ENCODE assay signal across 8 mouse cellular contexts in genomic region chr8:119862749-119863148, GRCm38 (mm10). TPM values are rescaled to one million over a fixed set of nuclear protein-coding genes. Genes with fewer than 3 reads are reported as not detected.
DNase-seq lines count a peak whose midpoint lies in the region; ATAC-seq and TF ChIP-seq lines count a peak whose summit lies in the region.

No protein-coding gene starts in this region.

- DNase-seq in left cerebral cortex, adult 2 months (ENCODE audit: extremely low spot score in 1 of 2, low spot score in 2 of 2) = no peak
- no peak for DNase-seq in left cerebral cortex, adult 8-10 months (ENCODE audit: low spot score in 2 of 2)
- DNase-seq in intestine, embryonic 14.5 days (ENCODE audit: low spot score) = no peak
- no peak for DNase-seq in adrenal gland, adult (ENCODE audit: inconsistent age in 2 of 2, low spot score in 1 of 2)
- DNase-seq in urinary bladder, adult 2 months (ENCODE audit: low spot score) = no peak
- DNase-seq in right cerebral cortex, postnatal 36 days (ENCODE audit: low spot score in 2 of 2) = no peak

- peak overlapping the region; percentile 93 for H3K4me2 ChIP-seq in intestine, embryonic 14.5 days (ENCODE audit: low read length)
- peak overlapping the region; percentile 74 for H3K4me2 ChIP-seq in neural tube, embryonic 13.5 days

- no peak for TF ChIP-seq POLR2A in cortical plate, adult 2 months (IDR thresholded peaks at IDR 0.05; ENCODE audit: extremely low read depth, insufficient read depth, low read length)

- peaks cover 2% of the 10 kb centered on the region; the same call in 1 of the 2 replicates for H3K4me1 ChIP-seq in cortical plate, adult 2 months (ENCODE audit: control insufficient read depth, insufficient read depth, low read length)
- peaks cover 9% of the 10 kb centered on the region for H3K4me1 ChIP-seq in intestine, embryonic 14.5 days (replicated peaks; ENCODE audit: control insufficient read depth, insufficient read depth, low read length)
- H3K4me1 ChIP-seq in neural tube, embryonic 13.5 days (replicated peaks) = peaks cover 15% of the 10 kb centered on the region

- H3K4me3 ChIP-seq in left cerebral cortex, adult 2 months = peak overlapping the region; percentile 97
- peak overlapping the region; percentile 81 for H3K4me3 ChIP-seq in cortical plate, adult 2 months (ENCODE audit: insufficient read depth, low read length)
- peak overlapping the region; percentile 74 for H3K4me3 ChIP-seq in intestine, embryonic 14.5 days (ENCODE audit: low read depth, low read length)
- peak overlapping the region; percentile 71 for H3K4me3 ChIP-seq in neural tube, embryonic 13.5 days

- intact Hi-C loops in left cerebral cortex, adult 2 months (cut with DNase I) = loop anchor here (2.0 kb wide), 1 partner anchor 64 kb away; no protein-coding TSS in a partner anchor

- H3K27ac ChIP-seq in left cerebral cortex, adult 2 months = peak overlapping the region; percentile 77; the same call in 1 of the 2 replicates
- no peak overlapping the region for H3K27ac ChIP-seq in cortical plate, adult 2 months (ENCODE audit: insufficient read depth, low read length)
- no peak overlapping the region for H3K27ac ChIP-seq in intestine, embryonic 14.5 days (ENCODE audit: low read depth)
- no peak overlapping the region for H3K27ac ChIP-seq in neural tube, embryonic 13.5 days (replicated peaks)

- WGBS in intestine, embryonic 14.5 days = 15% methylated on average over 6 of the region's 6 CpGs
- WGBS in neural tube, embryonic 13.5 days = 13% methylated on average over 6 of the region's 6 CpGs

- TF ChIP-seq CTCF in left cerebral cortex, adult 2 months (IDR thresholded peaks at IDR 0.05) = no peak
- TF ChIP-seq CTCF in cortical plate, adult 2 months (IDR thresholded peaks at IDR 0.05; ENCODE audit: extremely low read depth, insufficient read depth, low read length) = no peak

- H3K36me3 ChIP-seq in intestine, embryonic 14.5 days (ENCODE audit: control insufficient read depth, insufficient read depth, low read length) = peaks cover 7% of the 10 kb centered on the region; the same call in 1 of the 2 replicates
- no peaks in the 10 kb centered on the region for H3K36me3 ChIP-seq in neural tube, embryonic 13.5 days

- H3K27me3 ChIP-seq in intestine, embryonic 14.5 days (replicated peaks; ENCODE audit: control insufficient read depth, insufficient read depth, low read length) = no peaks in the 10 kb centered on the region
- peaks cover 10% of the 10 kb centered on the region; the same call in 1 of the 2 replicates for H3K27me3 ChIP-seq in neural tube, embryonic 13.5 days

- peak overlapping the region; percentile 73 for H3K9ac ChIP-seq in intestine, embryonic 14.5 days (ENCODE audit: low read length)
- H3K9ac ChIP-seq in neural tube, embryonic 13.5 days = peak overlapping the region; percentile 85

- no peak; the same call in 1 of the 2 replicates for ATAC-seq in intestine, embryonic 14.5 days (replicated peaks; ENCODE audit: low FRiP score, low TSS enrichment, low read depth)
- ATAC-seq in neural tube, embryonic 13.5 days (ENCODE audit: low read depth) = no peak

- no peaks in the 10 kb centered on the region for H3K9me3 ChIP-seq in intestine, embryonic 14.5 days (ENCODE audit: control insufficient read depth, low read length)
- no peaks in the 10 kb centered on the region for H3K9me3 ChIP-seq in neural tube, embryonic 13.5 days

RNA-seq across cellular contexts. Expression of gene Klhl36, which starts 0.7 kb away (rescaled TPM):
- total RNA-seq in left cerebral cortex, adult 2 months (2021) = 1 to 10 TPM; 7.2 to 8.9 TPM
- total RNA-seq in left cerebral cortex, adult 8-10 months (2022) = 1 to 10 TPM; 7.4 to 8.6 (median 8.4) TPM
- polyA plus RNA-seq in cortical plate, adult 2 months (2012; rRNA removed) = 7.4 and 8.7 TPM in 2 replicates
- polyA plus RNA-seq in intestine, embryonic 14.5 days (2014; fragmentation: Nextera tagmentation; extraction: Ambion mirVana) = 12.9 and 14.0 TPM in 2 replicates
- polyA plus RNA-seq in neural tube, embryonic 13.5 days (2015; fragmentation: Nextera tagmentation; extraction: Ambion mirVana) = 12.3 and 12.4 TPM in 2 replicates
- polyA plus RNA-seq in urinary bladder, adult 2 months (2012; rRNA removed) = 10.6 and 11.6 TPM in 2 replicates

RNA-seq across cellular contexts. Expression of gene Cotl1, which starts 22.4 kb away (rescaled TPM):
- total RNA-seq in left cerebral cortex, adult 2 months (2021) = 10 to 100 TPM; 60.1 to 61.4 TPM
- total RNA-seq in left cerebral cortex, adult 8-10 months (2022) = 100 to 1,000 TPM in 1 of 4 experiments, 10 to 100 TPM in 3; 52.1 to 105 (median 68.9) TPM
- polyA plus RNA-seq in cortical plate, adult 2 months (2012; rRNA removed) = 80.4 and 97.9 TPM in 2 replicates
- 410 and 468 TPM in 2 replicates for polyA plus RNA-seq in intestine, embryonic 14.5 days (2014; fragmentation: Nextera tagmentation; extraction: Ambion mirVana)
- 121 and 123 TPM in 2 replicates for polyA plus RNA-seq in neural tube, embryonic 13.5 days (2015; fragmentation: Nextera tagmentation; extraction: Ambion mirVana)
- polyA plus RNA-seq in urinary bladder, adult 2 months (2012; rRNA removed) = 88.9 and 123 TPM in 2 replicates

RNA-seq across cellular contexts. Expression of gene Usp10, which starts 47.4 kb away (rescaled TPM):
- total RNA-seq in left cerebral cortex, adult 2 months (2021) = 10 to 100 TPM; 86.4 to 88.9 TPM
- total RNA-seq in left cerebral cortex, adult 8-10 months (2022) = 10 to 100 TPM; 79.8 to 83.3 (median 82.0) TPM
- 75.6 and 81.9 TPM in 2 replicates for polyA plus RNA-seq in cortical plate, adult 2 months (2012; rRNA removed)
- 136 and 144 TPM in 2 replicates for polyA plus RNA-seq in intestine, embryonic 14.5 days (2014; fragmentation: Nextera tagmentation; extraction: Ambion mirVana)
- 116 and 125 TPM in 2 replicates for polyA plus RNA-seq in neural tube, embryonic 13.5 days (2015; fragmentation: Nextera tagmentation; extraction: Ambion mirVana)
- 56.0 and 86.9 TPM in 2 replicates for polyA plus RNA-seq in urinary bladder, adult 2 months (2012; rRNA removed)

RNA-seq across cellular contexts. Expression of gene Gm20388, which starts 47.9 kb away (rescaled TPM):
- 1 to 10 TPM; 2.4 to 2.6 TPM for total RNA-seq in left cerebral cortex, adult 2 months (2021)
- 10 to 100 TPM; 10.4 to 20.8 (median 16.4) TPM for total RNA-seq in left cerebral cortex, adult 8-10 months (2022)
- 22.0 and 23.9 TPM in 2 replicates for polyA plus RNA-seq in cortical plate, adult 2 months (2012; rRNA removed)
- polyA plus RNA-seq in intestine, embryonic 14.5 days (2014; fragmentation: Nextera tagmentation; extraction: Ambion mirVana) = 8.3 and 9.9 TPM in 2 replicates
- 0.27 TPM in 1 of 2 replicates, not detected in the other for polyA plus RNA-seq in neural tube, embryonic 13.5 days (2015; fragmentation: Nextera tagmentation; extraction: Ambion mirVana)
- polyA plus RNA-seq in urinary bladder, adult 2 months (2012; rRNA removed) = 47.8 and 50.2 TPM in 2 replicates
